11 mouse cellular contexts compared by ENCODE assay signal in the genomic region with DNA sequence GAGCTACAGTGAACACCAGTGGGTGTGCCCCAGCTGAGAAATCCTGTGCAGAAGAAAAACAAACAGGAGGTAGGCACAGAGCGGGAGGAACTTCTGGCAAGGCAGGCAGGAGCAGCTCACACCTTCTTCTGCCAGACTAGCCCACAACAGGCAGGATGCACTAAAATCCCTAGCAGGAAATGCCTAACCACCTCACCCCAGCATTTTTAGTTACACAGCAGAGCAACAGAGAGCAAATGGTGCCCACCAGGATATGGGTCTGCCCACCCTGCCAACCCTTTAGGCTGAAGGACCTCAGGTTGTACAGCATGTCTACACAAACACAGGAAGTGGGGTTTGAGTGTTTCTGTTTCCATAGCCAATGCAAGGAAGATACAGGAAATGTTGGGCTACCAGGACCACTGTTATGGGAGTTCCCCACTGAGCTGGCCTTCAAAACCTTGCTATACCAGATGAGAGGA. TPM values are rescaled to one million over a fixed set of nuclear protein-coding genes. Genes with fewer than 3 reads are reported as not detected.
DNase-seq lines count a peak whose midpoint lies in the region; ATAC-seq and TF ChIP-seq lines count a peak whose summit lies in the region.
"Had no signal": no experiment of that assay in that cellular context is flagged by ENCODE, and none has a peak within 500 bp of the region (broad histone marks: within the 10 kb centered on the region; RNA-seq: fewer than 3 reads in every experiment).

No protein-coding gene starts in this region.

- no peak for ATAC-seq in liver, embryonic 15.5 days (ENCODE audit: insufficient read depth)
- ATAC-seq in lung, postnatal 0 days: peak; percentile 30
- ATAC-seq in stomach, postnatal 0 days (ENCODE audit: low FRiP score, low TSS enrichment): peak; percentile 78
- ATAC-seq in hindbrain, postnatal 0 days: no peak

- 0 out of 2 replicates have a peak overlapping the region, but pooled peaks have one; percentile 24 for H3K27ac ChIP-seq in liver, embryonic 15.5 days (replicated peaks)
- peak overlapping the region; percentile 48 for H3K27ac ChIP-seq in lung, postnatal 0 days (ENCODE audit: low read length)
- H3K27ac ChIP-seq in stomach, postnatal 0 days (replicated peaks): peak overlapping the region; percentile 74
- no peak overlapping the region for H3K27ac ChIP-seq in hindbrain, postnatal 0 days
- H3K27ac ChIP-seq: forebrain, embryonic 12.5 days had no signal

- H3K9me3 ChIP-seq in liver, embryonic 15.5 days (replicated peaks): no peaks in the 10 kb centered on the region
- no peaks in the 10 kb centered on the region for H3K9me3 ChIP-seq in lung, postnatal 0 days (ENCODE audit: low read length)
- H3K9me3 ChIP-seq in stomach, postnatal 0 days (ENCODE audit: control insufficient read depth, low read length): no peaks in the 10 kb centered on the region
- H3K9me3 ChIP-seq in hindbrain, postnatal 0 days (ENCODE audit: low read length): no peaks in the 10 kb centered on the region
- H3K9me3 ChIP-seq: forebrain, embryonic 12.5 days had no signal

- H3K4me3 ChIP-seq in liver, embryonic 15.5 days (replicated peaks): no peak overlapping the region
- H3K4me3 ChIP-seq in lung, postnatal 0 days (ENCODE audit: low read depth, low read length): no peak overlapping the region
- H3K4me3 ChIP-seq in stomach, postnatal 0 days (ENCODE audit: low read depth, low read length): no peak overlapping the region
- no peak overlapping the region for H3K4me3 ChIP-seq in hindbrain, postnatal 0 days (ENCODE audit: low read length)
- H3K4me3 ChIP-seq: forebrain, embryonic 12.5 days had no signal

- DNase-seq in liver: no peak
- peak; percentile 45 for DNase-seq in brain, adult 2 months (ENCODE audit: low read depth, low spot score)
- DNase-seq in lung, postnatal 0 days (ENCODE audit: low spot score): peak; percentile 66
- peak; percentile 76 for DNase-seq in stomach, postnatal 0 days (ENCODE audit: low spot score)
- DNase-seq in gastrocnemius, adult 8-10 months (ENCODE audit: low spot score in 2 of 2): no peak
- no peak for DNase-seq in cerebellum, adult 18-20 months
- no peak for DNase-seq in hindbrain, postnatal 0 days (ENCODE audit: low spot score)
- DNase-seq: adrenal gland, postnatal 36 days had no signal

- 0 out of 2 replicates have a peak overlapping the region, but pooled peaks have one; percentile 2 for H3K4me2 ChIP-seq in liver, embryonic 15.5 days
- no peak overlapping the region for H3K4me2 ChIP-seq in lung, postnatal 0 days (replicated peaks; ENCODE audit: low read depth, low read length)
- no peak overlapping the region for H3K4me2 ChIP-seq in stomach, postnatal 0 days (replicated peaks; ENCODE audit: low read depth)
- no peak overlapping the region for H3K4me2 ChIP-seq in hindbrain, postnatal 0 days (ENCODE audit: low read depth, low read length)
- H3K4me2 ChIP-seq: forebrain, embryonic 12.5 days; heart, embryonic 11.5 days had no signal

- TF ChIP-seq CTCF in lung, postnatal 0 days (IDR thresholded peaks at IDR 0.05): no peak
- TF ChIP-seq CTCF in stomach, postnatal 0 days (IDR thresholded peaks at IDR 0.05; ENCODE audit: low read depth): no peak
- TF ChIP-seq CTCF in hindbrain, postnatal 0 days (IDR thresholded peaks at IDR 0.05; ENCODE audit: low read depth): no peak

- no peak overlapping the region for H3K9ac ChIP-seq in liver, embryonic 15.5 days
- H3K9ac ChIP-seq in lung, postnatal 0 days (replicated peaks; ENCODE audit: low read depth): no peak overlapping the region
- H3K9ac ChIP-seq in stomach, postnatal 0 days (ENCODE audit: low read length): no peak overlapping the region
- H3K9ac ChIP-seq in hindbrain, postnatal 0 days (replicated peaks; ENCODE audit: low read length): no peak overlapping the region
- H3K9ac ChIP-seq: forebrain, embryonic 12.5 days had no signal

- WGBS in liver, embryonic 15.5 days (ENCODE audit: insufficient replicate concordance): 68% methylated on average over 1 of the region's 1 CpGs
- WGBS in lung, postnatal 0 days: 29% methylated on average over 1 of the region's 1 CpGs
- WGBS in stomach, postnatal 0 days: 57% methylated on average over 1 of the region's 1 CpGs
- 89% methylated on average over 1 of the region's 1 CpGs for WGBS in hindbrain, postnatal 0 days

- H3K4me1 ChIP-seq in liver, embryonic 15.5 days (replicated peaks): peaks cover 48% of the 10 kb centered on the region
- H3K4me1 ChIP-seq in lung, postnatal 0 days (ENCODE audit: insufficient read depth, low read depth, low read length): peaks cover 43% of the 10 kb centered on the region
- H3K4me1 ChIP-seq in stomach, postnatal 0 days (replicated peaks; ENCODE audit: control insufficient read depth, insufficient read depth): peaks cover 16% of the 10 kb centered on the region
- H3K4me1 ChIP-seq in hindbrain, postnatal 0 days (ENCODE audit: insufficient read depth, low read length): peaks cover 12% of the 10 kb centered on the region; the same call in 1 of the 2 replicates

- H3K36me3 ChIP-seq in liver, embryonic 15.5 days (replicated peaks): peaks cover 60% of the 10 kb centered on the region
- H3K36me3 ChIP-seq in lung, postnatal 0 days (ENCODE audit: insufficient read depth, low read length): 0 out of 2 replicates have a peak, but pooled peaks cover 7% of the 10 kb centered on the region
- H3K36me3 ChIP-seq in stomach, postnatal 0 days (ENCODE audit: control insufficient read depth, insufficient read depth, low read length): 0 out of 2 replicates have a peak, but pooled peaks cover 4% of the 10 kb centered on the region
- no peaks in the 10 kb centered on the region for H3K36me3 ChIP-seq in hindbrain, postnatal 0 days (ENCODE audit: insufficient read depth, low read length)

- TF ChIP-seq EP300 in lung, postnatal 0 days (IDR thresholded peaks at IDR 0.05): peak; percentile 27; the same call in 1 of the 2 replicates
- no peak for TF ChIP-seq EP300 in stomach, postnatal 0 days (optimal IDR thresholded peaks at IDR 0.05)

- H3K27me3 ChIP-seq in liver, embryonic 15.5 days: no peaks in the 10 kb centered on the region
- no peaks in the 10 kb centered on the region for H3K27me3 ChIP-seq in lung, postnatal 0 days (replicated peaks; ENCODE audit: insufficient read depth, low read length)
- no peaks in the 10 kb centered on the region for H3K27me3 ChIP-seq in stomach, postnatal 0 days (ENCODE audit: control insufficient read depth, insufficient read depth, low read length)
- no peaks in the 10 kb centered on the region for H3K27me3 ChIP-seq in hindbrain, postnatal 0 days (ENCODE audit: insufficient read depth, low read length)

RNA-seq across cellular contexts. Expression of a gene that starts 4.2 kb away (rescaled TPM):
- polyA plus RNA-seq in liver, embryonic 15.5 days (2015; fragmentation: Nextera tagmentation; extraction: Ambion mirVana): 66.1 and 70.2 TPM in 2 replicates
- polyA plus RNA-seq in lung, postnatal 0 days (2015; fragmentation: Nextera tagmentation; extraction: Ambion mirVana): 85.9 and 104 TPM in 2 replicates
- 61.5 and 65.8 TPM in 2 replicates for polyA plus RNA-seq in stomach, postnatal 0 days (2015; fragmentation: Nextera tagmentation; extraction: Ambion mirVana)
- total RNA-seq in gastrocnemius, adult 8-10 months (2022): 10 to 100 TPM; 53.3 to 58.5 (median 55.9) TPM
- total RNA-seq in hindbrain, postnatal 0 days (2014; rRNA removed): 41.1 and 45.5 TPM in 2 replicates
- polyA plus RNA-seq in hindbrain, postnatal 0 days (2015; fragmentation: Nextera tagmentation; extraction: Ambion mirVana): 43.4 and 44.1 TPM in 2 replicates

RNA-seq across cellular contexts. Expression of a gene that starts 39.0 kb away (rescaled TPM):
- polyA plus RNA-seq in liver, embryonic 15.5 days (2015; fragmentation: Nextera tagmentation; extraction: Ambion mirVana): 4.3 and 4.4 TPM in 2 replicates
- polyA plus RNA-seq in lung, postnatal 0 days (2015; fragmentation: Nextera tagmentation; extraction: Ambion mirVana): 5.5 and 6.0 TPM in 2 replicates
- polyA plus RNA-seq in stomach, postnatal 0 days (2015; fragmentation: Nextera tagmentation; extraction: Ambion mirVana): 3.6 and 5.6 TPM in 2 replicates
- total RNA-seq in gastrocnemius, adult 8-10 months (2022): 10 to 100 TPM; 20.5 to 33.4 (median 27.6) TPM
- total RNA-seq in hindbrain, postnatal 0 days (2014; rRNA removed): 129 and 133 TPM in 2 replicates
- 86.2 and 94.6 TPM in 2 replicates for polyA plus RNA-seq in hindbrain, postnatal 0 days (2015; fragmentation: Nextera tagmentation; extraction: Ambion mirVana)

Comparison
In these comparisons a context has a peak if more than half of its experiments do, and no peak if none do; other contexts are left out.
1. ATAC-seq: peak in lung, postnatal 0 days (single experiment) and stomach, postnatal 0 days (single experiment); none in liver, embryonic 15.5 days (single experiment) and hindbrain, postnatal 0 days (single experiment).
2. DNase-seq: peak in brain, adult 2 months (single experiment), lung, postnatal 0 days (single experiment) and stomach, postnatal 0 days (single experiment); none in liver (single experiment), gastrocnemius, adult 8-10 months (0 of 2), cerebellum, adult 18-20 months (0 of 2) and hindbrain, postnatal 0 days (single experiment).
3. RNA of a gene that starts 39.0 kb away (polyA plus RNA-seq): 86.2 to 94.6 TPM in hindbrain, postnatal 0 days; 5.5 to 6.0 TPM in lung, postnatal 0 days, 4.3 to 4.4 TPM in liver, embryonic 15.5 days and 3.6 to 5.6 TPM in stomach, postnatal 0 days; every median in the first group is over 10 times any median in the second.